Mouse (Mus musculus) kidney, embryonic 15.5 days (tissue): ENCODE data around the gene Brdt. TPM values are rescaled to one million over a fixed set of nuclear protein-coding genes. Genes with fewer than 3 reads are reported as not detected.

Source experiments
- ATAC-seq: fragments of 200-750 bp; cut with Nextera tagmentation; replicated peaks from 2 replicates; pipeline ENCODE4 v1.8.0; 2017; ENCODE audit warnings: moderate TSS enrichment; ENCODE audit not compliant: low FRiP score
- H3K27ac ChIP-seq: fragments of 300-500 bp; sonication (generic); 2 replicates; pipeline ENCODE4 v1.5.1; 2015; ENCODE audit warnings: mild to moderate bottlenecking, inconsistent platforms
- H3K27me3 ChIP-seq: fragments of 300-500 bp; sonication (generic); 2 replicates; pipeline ENCODE4 v1.6.1; 2015; ENCODE audit warnings: inconsistent platforms
- H3K36me3 ChIP-seq: fragments of 300-500 bp; sonication (generic); 2 replicates; pipeline ENCODE4 v1.6.1; 2015; ENCODE audit warnings: inconsistent platforms
- H3K4me1 ChIP-seq: fragments of 300-500 bp; sonication (generic); 2 replicates; pipeline ENCODE4 v1.6.1; 2015; ENCODE audit warnings: inconsistent platforms
- H3K4me2 ChIP-seq: fragments of 300-500 bp; sonication (generic); 2 replicates; pipeline ENCODE4 v1.6.1; 2015; ENCODE audit warnings: moderate library complexity, mild to moderate bottlenecking, inconsistent platforms
- H3K4me3 ChIP-seq: fragments of 300-500 bp; sonication (generic); replicated peaks from 2 replicates; pipeline ENCODE4 v1.5.1; 2015; ENCODE audit warnings: mild to moderate bottlenecking, inconsistent platforms
- H3K9ac ChIP-seq: fragments of 300-500 bp; sonication (generic); 2 replicates; pipeline ENCODE4 v1.6.1; 2015; ENCODE audit warnings: mild to moderate bottlenecking, inconsistent platforms
- H3K9me3 ChIP-seq: fragments of 300-500 bp; sonication (generic); replicated peaks from 2 replicates; pipeline ENCODE4 v1.6.1; 2016; ENCODE audit warnings: inconsistent platforms
- WGBS: fragments of 180-500 bp; shearing (Covaris S2); methylation state at CpG from one replicate; pipeline ENCODE4 v1.1.7; 2015; ENCODE audit warnings: mixed read lengths; 5-methylcytosine and 5-hydroxymethylcytosine counted together
- polyA plus RNA-seq: library from polyadenylated mRNA; unstranded; fragments of >200 nt; fragmentation: Nextera tagmentation; extraction: Ambion mirVana; gene quantifications from 2 replicates; pipeline ENCODE4 v1.2.1, GENCODE M21; 2015

The Brdt gene
- polyA plus RNA-seq, 1 experiment from 2014 or later, result 2.0 TPM

DNA sequence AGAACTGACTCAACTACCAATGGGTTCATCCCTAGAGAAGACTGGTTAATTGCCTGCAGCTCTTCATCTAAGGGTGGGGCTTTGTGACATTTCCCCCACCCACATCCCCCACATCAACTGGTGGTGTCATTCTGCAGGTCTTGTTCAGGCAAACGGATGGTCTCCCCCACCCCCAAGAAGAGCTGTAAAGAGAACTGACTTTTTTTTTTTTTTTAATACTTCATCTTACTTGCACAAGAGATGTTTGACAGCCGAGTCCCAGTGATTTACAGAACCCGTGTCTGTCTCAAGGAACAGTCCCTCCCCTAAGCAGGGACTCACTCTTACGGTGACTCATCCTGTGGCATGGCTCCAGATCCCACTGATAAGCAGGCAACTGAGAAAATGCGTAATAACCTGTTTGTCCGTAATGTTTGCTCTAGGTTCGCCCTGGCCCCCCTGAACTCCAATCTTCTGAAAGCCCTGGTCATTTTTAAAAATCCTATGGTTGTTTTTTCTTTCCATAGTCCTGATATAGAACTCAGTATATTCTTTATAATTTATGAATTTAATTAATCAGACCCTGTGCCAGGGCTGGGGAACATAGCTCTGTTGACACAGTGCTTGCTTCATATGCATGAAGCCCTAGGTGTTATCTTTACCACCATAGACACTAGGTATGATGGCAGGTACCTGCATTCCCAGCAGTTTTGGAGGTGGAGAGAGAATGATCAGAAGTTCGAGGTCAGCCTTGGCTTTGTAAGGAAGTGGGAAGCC lies 35.7 kb upstream of the Brdt start:
- 58% methylated on average over 8 of the region's 8 CpGs for WGBS
- peaks cover 10% of the 10 kb centered on the region; the same call in 1 of the 2 replicates for H3K27me3 ChIP-seq
- H3K4me3 ChIP-seq, result no peak overlapping the region
- no peak overlapping the region for H3K9ac ChIP-seq
- H3K27ac ChIP-seq, result no peak overlapping the region
- no peak for ATAC-seq
- no peak overlapping the region for H3K4me2 ChIP-seq
- H3K9me3 ChIP-seq, result no peaks in the 10 kb centered on the region
- H3K36me3 ChIP-seq, result no peaks in the 10 kb centered on the region
- H3K4me1 ChIP-seq, result peaks cover 12% of the 10 kb centered on the region

- Histone ChIP-seq H3K36me3 (no peaks in the 10 kb centered on the region), H3K27me3 (0 out of 2 replicates have a peak, but pooled peaks cover 4% of the 10 kb centered on the region), H3K27ac (no peak overlapping the region), H3K4me2 (no peak overlapping the region), H3K9me3 (no peaks in the 10 kb centered on the region), H3K9ac (no peak overlapping the region), H3K4me3 (no peak overlapping the region), H3K4me1 (peaks cover 11% of the 10 kb centered on the region)
- ATAC-seq, result no peak
- 68% methylated on average over 16 of the region's 16 CpGs for WGBS
These were observed 35.0 kb upstream of the Brdt start for GRCm38 (mm10) chr5:107295817-107296511.

- Histone ChIP-seq H3K9ac (no peak overlapping the region), H3K36me3 (no peaks in the 10 kb centered on the region), H3K27me3 (0 out of 2 replicates have a peak, but pooled peaks cover 4% of the 10 kb centered on the region), H3K9me3 (no peaks in the 10 kb centered on the region), H3K4me3 (no peak overlapping the region), H3K27ac (0 out of 2 replicates have a peak overlapping the region, but pooled peaks have one; percentile 4), H3K4me2 (no peak overlapping the region), H3K4me1 (peaks cover 11% of the 10 kb centered on the region)
- no peak for ATAC-seq
- WGBS, result 39% methylated on average over 9 of the region's 9 CpGs
These were observed 34.2 kb upstream of the Brdt start for GRCm38 (mm10) chr5:107296512-107297322.

DNA sequence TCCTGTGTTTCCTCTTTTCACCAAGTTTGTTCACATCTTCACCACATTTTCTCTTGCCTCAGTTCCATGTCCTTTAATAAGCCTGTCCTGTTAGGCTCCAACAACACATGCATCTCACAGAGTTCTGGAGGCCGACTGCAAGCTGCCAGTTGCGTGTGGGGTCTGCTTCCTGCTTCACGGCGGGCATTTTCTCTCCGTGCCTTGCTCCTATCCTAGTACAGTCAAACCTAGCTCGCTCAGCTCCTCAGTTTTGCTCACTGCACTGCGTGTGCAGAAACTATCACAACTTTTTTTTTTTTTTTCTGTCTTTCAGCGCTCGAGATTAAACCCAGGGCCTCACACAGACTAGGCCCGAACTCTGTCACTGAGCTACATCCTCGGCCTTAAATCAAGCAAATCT lies 32.1 kb upstream of the Brdt start:
- H3K27ac ChIP-seq, result no peak overlapping the region
- no peak overlapping the region for H3K9ac ChIP-seq
- H3K4me1 ChIP-seq, result peaks cover 20% of the 10 kb centered on the region
- no peak for ATAC-seq
- H3K4me2 ChIP-seq, result no peak overlapping the region
- no peaks in the 10 kb centered on the region for H3K9me3 ChIP-seq
- WGBS, result 75% methylated on average over 11 of the region's 11 CpGs
- no peak overlapping the region for H3K4me3 ChIP-seq
- no peaks in the 10 kb centered on the region for H3K27me3 ChIP-seq
- H3K36me3 ChIP-seq, result no peaks in the 10 kb centered on the region

- Histone ChIP-seq H3K4me1 (peaks cover 15% of the 10 kb centered on the region), H3K4me2 (peak overlapping the region; percentile 32), H3K27ac (no peak overlapping the region), H3K9ac (no peak overlapping the region), H3K36me3 (no peaks in the 10 kb centered on the region), H3K9me3 (no peaks in the 10 kb centered on the region), H3K4me3 (no peak overlapping the region), H3K27me3 (no peaks in the 10 kb centered on the region)
- peak; percentile 66; the same call in 1 of the 2 replicates for ATAC-seq
- WGBS, result 24% methylated on average over 11 of the region's 11 CpGs
These were observed 27.6 kb upstream of the Brdt start for GRCm38 (mm10) chr5:107303350-107303861.

GRCm38 (mm10) chr5:107304117-107304825 lies 26.7 kb upstream of the Brdt start:
- no peaks in the 10 kb centered on the region for H3K27me3 ChIP-seq
- no peaks in the 10 kb centered on the region for H3K36me3 ChIP-seq
- 57% methylated on average over 13 of the region's 13 CpGs for whole genome bisulfite sequencing
- no peaks in the 10 kb centered on the region for H3K9me3 ChIP-seq
- ATAC-seq, result no peak
- H3K4me2 ChIP-seq, result no peak overlapping the region
- no peak overlapping the region for H3K27ac ChIP-seq
- no peak overlapping the region for H3K9ac ChIP-seq
- H3K4me1 ChIP-seq, result peaks cover 15% of the 10 kb centered on the region
- H3K4me3 ChIP-seq, result no peak overlapping the region

GRCm38 (mm10) chr5:107307432-107307831 lies 23.5 kb upstream of the Brdt start:
- Histone ChIP-seq H3K4me2 (no peak overlapping the region), H3K4me1 (peaks cover 15% of the 10 kb centered on the region), H3K36me3 (no peaks in the 10 kb centered on the region), H3K4me3 (no peak overlapping the region), H3K9me3 (no peaks in the 10 kb centered on the region), H3K27ac (no peak overlapping the region), H3K27me3 (no peaks in the 10 kb centered on the region), H3K9ac (no peak overlapping the region)
- ATAC-seq, result no peak
- WGBS, result 72% methylated on average over 4 of the region's 4 CpGs

DNA sequence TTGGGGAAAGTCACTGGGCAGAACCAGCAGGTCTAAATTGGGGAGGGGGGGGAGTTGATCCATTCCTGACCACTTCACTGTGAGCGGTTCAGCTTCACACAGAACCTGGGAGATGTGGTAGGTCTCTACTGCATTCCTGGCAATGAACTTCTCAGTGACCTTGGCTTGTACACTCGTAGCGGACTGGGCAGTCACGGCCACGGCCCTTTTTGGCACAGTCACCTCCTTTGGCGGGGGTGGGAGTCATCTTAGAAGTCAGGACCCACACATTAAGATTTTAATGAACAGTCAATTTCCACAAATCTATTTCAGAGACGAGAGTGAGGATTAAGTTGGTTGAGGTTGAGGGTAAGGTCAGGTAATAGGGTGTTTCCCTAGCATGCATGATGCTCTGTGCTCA lies 13.8 kb upstream of the Brdt start:
- no peaks in the 10 kb centered on the region for H3K36me3 ChIP-seq
- H3K4me3 ChIP-seq, result no peak overlapping the region
- H3K9ac ChIP-seq, result no peak overlapping the region
- H3K4me2 ChIP-seq, result no peak overlapping the region
- H3K4me1 ChIP-seq, result no peaks in the 10 kb centered on the region
- H3K27ac ChIP-seq, result no peak overlapping the region
- no peak for ATAC-seq
- 93% methylated on average over 7 of the region's 7 CpGs for WGBS
- H3K9me3 ChIP-seq, result no peaks in the 10 kb centered on the region
- no peaks in the 10 kb centered on the region for H3K27me3 ChIP-seq

GRCm38 (mm10) chr5:107320703-107321102 lies 10.3 kb upstream of the Brdt start:
- Histone ChIP-seq H3K27me3 (no peaks in the 10 kb centered on the region), H3K4me1 (no peaks in the 10 kb centered on the region), H3K36me3 (no peaks in the 10 kb centered on the region), H3K9me3 (no peaks in the 10 kb centered on the region), H3K27ac (no peak overlapping the region), H3K4me3 (no peak overlapping the region), H3K9ac (no peak overlapping the region), H3K4me2 (no peak overlapping the region)
- no peak for ATAC-seq
- WGBS, result 5% methylated on average over 1 of the region's 1 CpGs

DNA sequence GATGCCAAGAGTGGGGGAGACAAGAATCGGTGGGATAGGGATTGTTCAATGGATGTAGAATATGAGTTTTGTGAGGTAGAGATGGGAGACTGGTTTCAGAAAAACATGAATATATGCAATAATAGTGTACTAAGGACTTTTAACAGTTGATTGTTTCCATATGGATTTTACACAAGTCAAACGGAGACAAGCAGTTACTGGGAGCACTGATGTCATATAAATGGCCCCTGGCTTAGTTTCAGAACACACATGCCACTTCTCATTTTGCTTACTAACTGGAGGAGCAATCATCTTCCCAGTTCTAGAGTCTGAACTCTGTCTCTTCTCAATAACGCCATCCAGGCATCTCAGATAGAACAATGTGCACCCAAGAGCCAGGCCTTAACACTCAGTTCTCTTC lies 9.4 kb downstream of the Brdt start:
- WGBS, result 69% methylated on average over 3 of the region's 3 CpGs

GRCm38 (mm10) chr5:107342891-107343290 lies 11.9 kb downstream of the Brdt start:
- no peak overlapping the region for H3K27ac ChIP-seq
- H3K9ac ChIP-seq, result no peak overlapping the region
- H3K36me3 ChIP-seq, result no peaks in the 10 kb centered on the region
- H3K9me3 ChIP-seq, result no peaks in the 10 kb centered on the region
- H3K4me2 ChIP-seq, result no peak overlapping the region
- H3K27me3 ChIP-seq, result no peaks in the 10 kb centered on the region
- ATAC-seq, result no peak
- no peaks in the 10 kb centered on the region for H3K4me1 ChIP-seq
- 88% methylated on average over 6 of the region's 6 CpGs for WGBS
- no peak overlapping the region for H3K4me3 ChIP-seq

More for the DNA sequence above, 9.4 kb downstream of the Brdt start:
- H3K27ac ChIP-seq, result no peak overlapping the region
- H3K4me3 ChIP-seq, result no peak overlapping the region
- H3K4me1 ChIP-seq, result no peaks in the 10 kb centered on the region
- H3K9me3 ChIP-seq, result no peaks in the 10 kb centered on the region
- no peak for ATAC-seq
- no peak overlapping the region for H3K9ac ChIP-seq
- no peaks in the 10 kb centered on the region for H3K27me3 ChIP-seq
- no peak overlapping the region for H3K4me2 ChIP-seq
- H3K36me3 ChIP-seq, result no peaks in the 10 kb centered on the region
